Mouse (Mus musculus): ENCODE measurements around the gene Zglp1.

Gene Zglp1

GRCm38 (mm10) chr9:21067006-21067684, at the start of gene Zglp1:
TSS of gene Zglp1 (minus strand) at chr9:21067093.
- no peak for DNase-seq

DNA sequence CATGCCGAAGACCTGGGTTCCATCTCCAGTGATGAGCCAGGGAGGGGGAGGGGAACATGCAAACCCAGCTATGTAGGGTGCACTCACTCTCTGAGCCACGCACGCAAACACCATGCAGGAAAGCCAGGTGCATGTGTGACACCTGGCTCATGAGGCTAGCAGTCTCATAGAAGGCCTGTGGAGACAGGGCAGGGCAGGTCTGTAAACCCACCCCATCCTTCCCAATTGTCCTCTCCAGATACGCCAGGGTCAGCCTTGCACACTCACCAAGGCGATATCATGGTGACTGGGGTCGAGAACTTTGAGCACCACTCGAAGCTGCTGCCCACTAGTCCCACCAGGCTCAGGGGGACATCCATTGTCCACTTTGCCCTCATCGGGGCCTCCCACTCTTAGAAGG, 48.2 kb upstream of the Zglp1 start:
- no peak for DNase-seq

GRCm38 (mm10) chr9:21114190-21114589, 47.3 kb upstream of the Zglp1 start:
- no peak for DNase-seq

DNA sequence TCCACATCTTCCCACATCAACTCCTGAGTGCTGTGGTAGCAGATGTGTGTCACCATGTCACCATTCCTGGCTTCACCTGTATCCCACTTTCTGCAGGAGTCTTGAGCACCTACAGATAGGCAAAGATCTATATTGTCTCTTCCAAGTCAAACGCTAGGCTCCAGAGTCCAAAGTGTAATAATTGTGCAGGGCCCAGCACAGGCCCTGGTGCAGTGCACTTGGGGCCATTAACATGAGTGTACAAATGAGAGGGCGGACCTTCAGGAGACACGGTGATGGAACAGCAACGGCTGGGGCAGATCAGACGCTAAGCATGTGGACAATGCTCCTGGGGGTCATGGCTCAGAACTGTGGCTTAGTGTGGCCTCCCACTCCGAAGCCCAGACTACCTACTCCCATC, 46.9 kb upstream of the Zglp1 start:
- DNase-seq: no peak

- no peak for DNase-seq
These were observed 40.8 kb upstream of the Zglp1 start for GRCm38 (mm10) chr9:21107607-21108237.

DNA sequence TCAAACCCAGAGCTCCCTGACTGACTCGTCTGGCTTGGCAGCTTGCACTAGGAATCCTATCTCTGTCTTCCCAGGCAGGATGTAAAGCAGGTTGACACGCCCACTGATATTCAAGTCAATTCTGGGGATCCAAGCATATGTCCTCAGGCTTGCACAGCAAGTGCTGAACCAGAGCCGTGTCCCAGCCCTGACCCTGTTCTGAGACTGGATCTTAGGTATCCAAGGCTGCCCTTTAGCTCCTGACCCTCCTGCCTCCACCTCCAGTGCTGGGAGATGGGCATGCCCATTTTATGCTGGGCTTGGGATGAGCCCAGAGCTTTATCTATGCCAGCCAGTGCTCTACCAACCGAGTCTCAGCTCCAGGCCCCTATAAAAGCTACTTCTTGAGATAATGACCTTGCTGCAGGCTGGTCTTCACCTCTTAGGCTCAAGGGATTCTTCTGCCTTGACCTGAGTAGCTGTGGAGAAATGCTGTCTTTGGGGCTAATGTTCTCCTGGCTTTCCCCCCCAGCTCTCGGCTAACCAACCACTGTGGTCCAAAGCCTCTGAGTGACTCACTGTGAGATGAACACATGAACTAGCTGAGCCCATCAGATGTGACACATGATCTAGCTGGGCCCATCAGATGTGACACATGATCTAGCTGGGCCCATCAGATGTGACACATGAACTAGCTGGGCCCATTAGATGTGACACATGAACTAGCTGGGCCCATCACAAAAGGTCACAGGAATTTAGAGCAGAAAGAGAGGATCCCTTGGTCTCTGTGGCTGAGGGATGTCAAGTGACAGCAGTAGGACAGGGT, 39.1 kb upstream of the Zglp1 start:
- DNase-seq: no peak

DNA sequence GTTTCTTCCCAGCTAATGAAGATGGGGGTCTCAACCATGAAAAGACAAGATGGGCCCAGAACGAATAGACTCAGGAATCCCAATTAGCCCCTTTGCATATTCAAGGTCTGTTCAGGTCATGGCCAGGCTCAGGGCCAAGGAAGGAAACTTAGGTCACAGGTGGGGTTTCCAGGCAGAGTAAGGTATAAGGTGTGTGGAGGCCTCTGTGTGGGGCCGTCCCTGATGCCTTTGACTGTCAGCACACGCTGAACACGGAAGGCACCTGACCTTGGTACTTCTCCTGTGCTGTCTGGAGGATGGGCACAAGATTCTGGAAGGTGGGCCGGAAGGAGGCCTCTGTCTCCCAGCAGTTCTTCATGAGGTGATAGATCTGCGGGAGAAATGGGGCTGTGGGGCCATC, 37.9 kb upstream of the Zglp1 start:
- DNase-seq: no peak

- peak in 1 of 2 experiments; percentile 63 for DNase-seq
These were observed 35.2 kb upstream of the Zglp1 start for GRCm38 (mm10) chr9:21102076-21102475.

- DNase-seq: no peak
These were observed 33.7 kb upstream of the Zglp1 start for GRCm38 (mm10) chr9:21100447-21101161.

DNA sequence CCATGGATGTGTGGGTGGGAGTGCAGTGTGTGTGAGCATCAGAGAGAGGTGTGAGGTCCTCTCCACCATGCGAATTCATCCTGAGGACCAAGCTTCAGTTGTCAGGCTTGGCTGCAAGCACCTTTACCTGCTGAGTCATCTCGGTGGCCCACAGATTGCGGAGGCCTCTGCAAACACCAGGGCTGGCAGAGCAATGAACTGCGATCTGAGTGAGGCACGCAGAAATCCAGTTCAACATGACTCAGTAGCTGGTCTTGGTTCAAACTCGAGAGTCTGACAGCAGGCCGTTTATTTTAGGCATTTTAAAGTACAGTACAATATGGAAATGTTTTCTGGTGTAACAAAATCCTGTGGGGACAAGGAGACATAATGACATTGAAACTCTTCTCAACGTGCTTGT, 30.9 kb upstream of the Zglp1 start:
- no peak for DNase-seq

GRCm38 (mm10) chr9:21095958-21096357, 29.1 kb upstream of the Zglp1 start:
- no peak for DNase-seq

DNA sequence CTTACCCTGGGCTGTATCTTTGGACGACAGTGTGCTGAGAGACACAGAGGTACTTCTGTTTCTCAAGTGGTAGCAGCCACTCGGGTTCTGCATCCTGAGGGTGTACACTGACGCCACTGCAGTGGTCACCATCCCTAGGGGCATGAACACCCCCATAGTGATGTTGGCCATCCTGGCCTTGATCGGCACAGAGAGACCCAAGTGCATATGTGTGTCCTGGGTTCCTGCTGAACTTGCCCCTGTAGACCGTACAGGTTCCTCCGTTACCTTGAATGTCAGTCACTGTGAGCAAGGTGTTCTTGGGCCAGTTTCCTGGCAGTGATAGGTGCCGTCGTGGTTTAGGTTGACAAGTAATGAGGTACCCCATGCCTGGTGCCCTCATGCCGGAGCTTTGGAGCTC, 26.5 kb upstream of the Zglp1 start:
- no peak for DNase-seq

DNA sequence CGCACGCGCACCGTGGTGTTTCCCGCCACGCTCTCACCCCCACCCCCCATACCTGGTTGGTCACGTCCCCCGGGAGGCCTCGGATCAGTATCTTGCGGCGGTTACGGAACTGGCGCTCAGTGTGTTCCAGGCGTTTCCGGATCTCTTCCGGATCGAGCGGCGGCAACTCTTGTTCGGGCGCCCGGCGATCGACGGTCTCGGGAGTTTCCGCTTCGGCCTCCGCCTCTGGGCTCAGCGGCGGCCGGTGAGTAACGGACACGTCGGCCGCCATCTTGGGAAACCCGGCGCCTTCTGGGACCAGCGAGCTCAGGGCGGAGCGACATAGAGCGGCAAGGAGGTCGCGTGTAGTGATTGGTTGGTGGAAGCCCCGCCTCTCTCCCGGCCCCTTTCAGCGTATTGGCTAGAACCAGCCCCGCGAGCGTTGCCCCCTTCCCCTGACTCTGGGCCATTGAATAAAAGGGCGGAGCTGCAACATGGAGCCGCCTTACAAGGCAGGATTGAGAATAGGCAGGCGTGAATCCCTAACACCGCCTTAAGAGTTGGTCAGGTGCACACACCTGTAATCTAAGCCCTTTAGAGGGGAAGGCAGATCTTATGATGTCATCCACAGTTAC, 24.9 kb upstream of the Zglp1 start, which contains the start of the genes Gm38431 and Raver1:
Gene Gm38431 (minus strand): TSS at position 291 of the 614 bp plus-strand sequence.
Gene Raver1 (minus strand): TSS at position 302 of the 614 bp plus-strand sequence.
- peak; percentile 99 for DNase-seq

GRCm38 (mm10) chr9:21090972-21091706, 24.2 kb upstream of the Zglp1 start:
- no peak for DNase-seq

- DNase-seq: no peak
These were observed 23.6 kb upstream of the Zglp1 start for GRCm38 (mm10) chr9:21090537-21090936.

DNA sequence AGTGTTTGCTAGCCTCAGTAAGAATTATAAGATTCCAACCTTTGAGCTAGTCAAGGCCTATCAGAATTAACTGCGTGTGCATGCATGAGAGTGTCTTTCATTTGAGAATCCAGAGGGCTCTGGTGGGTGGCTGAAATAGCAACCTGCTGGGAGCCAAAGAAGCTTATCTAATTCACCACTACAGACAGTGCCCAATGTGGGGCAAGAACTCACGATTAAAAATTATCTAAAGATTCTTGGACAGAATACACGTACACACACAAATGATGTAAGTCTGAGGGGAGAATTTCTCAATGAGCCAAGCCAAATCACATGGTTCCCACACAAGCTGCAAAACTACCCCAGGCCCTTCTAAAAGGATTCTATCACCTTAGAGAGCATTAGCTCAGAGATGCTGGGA, 16.4 kb upstream of the Zglp1 start:
- DNase-seq: no peak

DNA sequence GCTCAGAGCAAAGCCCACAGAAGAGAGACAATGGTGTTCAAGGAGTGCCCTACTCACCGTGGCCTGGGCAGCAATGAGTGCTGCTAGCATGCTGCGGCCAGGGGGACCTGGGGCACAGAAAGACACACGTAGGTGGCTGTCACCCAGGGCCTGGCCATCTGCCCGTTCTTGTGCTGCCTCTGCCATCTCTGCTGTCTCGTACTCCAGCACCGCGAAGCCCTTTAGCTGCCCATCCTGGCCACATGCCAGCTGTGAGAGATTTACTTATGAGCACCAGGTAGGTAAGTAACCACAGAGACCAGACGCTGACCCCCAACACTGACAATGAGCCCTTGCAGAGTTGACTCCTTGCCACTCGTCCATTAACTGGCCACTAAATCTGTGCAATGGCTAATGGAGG, 14.2 kb upstream of the Zglp1 start:
- DNase-seq: peak in 1 of 2 experiments; percentile 47

DNA sequence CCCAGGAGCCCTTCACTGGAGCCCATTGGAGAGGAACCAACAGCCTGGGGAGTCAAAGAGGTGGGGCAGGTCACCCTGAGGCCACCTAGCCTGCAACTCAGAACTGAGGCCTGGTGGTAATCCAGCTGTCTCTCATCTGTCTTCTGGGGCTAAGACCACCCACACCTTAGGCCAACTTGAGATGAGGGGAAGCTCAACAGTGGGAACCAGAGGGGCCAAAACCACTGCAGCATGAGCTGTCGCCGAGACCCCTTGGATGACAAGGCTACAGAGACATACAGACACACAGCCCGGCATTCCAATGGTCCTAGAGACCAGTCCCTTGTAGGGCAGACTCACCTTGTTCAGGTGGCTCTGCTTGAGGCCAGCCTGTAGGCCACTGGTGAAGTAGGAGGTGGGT, 8.7 kb upstream of the Zglp1 start:
- no peak for DNase-seq

DNA sequence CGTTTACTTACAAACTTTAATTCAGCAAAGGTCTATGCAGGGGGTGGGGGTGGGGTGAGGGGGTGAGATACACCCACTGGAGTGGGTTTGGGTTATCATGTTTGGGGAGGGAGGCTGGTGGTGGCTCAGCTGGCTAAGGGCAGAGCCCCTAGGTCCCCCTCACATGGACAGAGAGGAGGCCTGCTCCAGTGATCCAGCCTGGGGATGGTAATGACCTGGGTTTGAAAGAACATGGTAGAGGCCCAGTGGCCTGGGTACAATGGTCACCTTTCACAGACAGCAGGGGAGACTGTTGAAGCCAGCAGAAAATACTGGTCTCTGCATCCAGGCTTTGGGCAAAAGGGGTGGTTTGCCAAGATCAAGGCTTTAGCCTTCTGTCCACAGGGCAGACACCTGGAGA, 7.3 kb upstream of the Zglp1 start:
- no peak for DNase-seq

DNA sequence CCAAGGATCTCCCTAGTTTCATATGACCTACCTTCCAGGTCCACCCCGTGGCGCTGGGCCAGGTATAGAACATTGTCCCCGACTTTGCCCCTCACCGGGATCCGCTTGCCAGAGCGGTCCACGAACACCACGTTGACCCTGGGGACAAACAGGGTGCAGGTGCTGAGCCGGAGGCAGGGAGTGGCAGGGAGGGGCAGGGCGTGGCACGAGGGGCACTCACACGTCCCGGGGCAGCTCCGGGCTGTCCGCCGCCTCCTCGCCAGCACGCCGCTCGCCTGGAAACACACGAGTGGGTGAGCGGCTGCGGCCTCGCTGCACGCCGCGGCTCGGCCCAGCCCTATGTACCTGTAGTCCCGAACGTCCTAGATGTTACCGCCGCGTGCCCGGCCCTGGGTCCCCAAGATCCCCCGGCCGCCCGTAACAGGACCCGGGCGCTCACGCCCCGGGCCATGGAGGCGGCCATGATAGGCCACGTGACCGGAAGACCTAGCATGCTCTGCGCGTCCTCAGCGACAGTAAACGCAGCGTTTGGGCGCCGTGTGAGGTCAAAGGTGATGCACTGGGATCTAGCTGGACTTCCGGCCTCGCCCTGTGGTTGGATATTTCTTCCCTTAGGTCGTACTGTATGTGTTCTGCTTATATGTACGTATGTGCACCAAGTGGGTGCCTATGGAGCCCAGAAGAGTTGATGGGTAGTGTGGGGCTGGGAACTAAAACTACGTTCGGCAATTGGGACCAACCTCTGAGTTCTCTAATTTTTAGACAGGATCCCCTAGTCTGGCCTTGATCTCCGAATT, 6.3 kb upstream of the Zglp1 start, which contains the start of the genes Gm49373 and Fdx1l:
Gene Gm49373 (minus strand): TSS at position 53 of the 797 bp plus-strand sequence.
Gene Fdx1l (minus strand): TSS at position 571 of the 797 bp plus-strand sequence.
- DNase-seq: peak; percentile 95 to 96

- no peak for DNase-seq
These were observed 5.7 kb upstream of the Zglp1 start for GRCm38 (mm10) chr9:21072641-21073040.

Data from kidney, postnatal 25 days (tissue).